Mouse (Mus musculus): ENCODE measurements around the gene Hsf2bp.

- TF ChIP-seq CTCF (IDR thresholded peaks at IDR 0.05; ENCODE audit: control insufficient read depth, insufficient read depth, low read length) (no peak), POLR2A (IDR thresholded peaks at IDR 0.05; ENCODE audit: borderline replicate concordance, control insufficient read depth, low read depth, low read length) (no peak)
These were observed 27.5 kb upstream of the Hsf2bp start for GRCm38 (mm10) chr17:32063654-32064053.

Data from bone marrow, adult 2 months (tissue).